Mouse (Mus musculus) forebrain, embryonic 10.5 days (tissue): ENCODE measurements around the gene Pygo1. TPM values are rescaled to one million over a fixed set of nuclear protein-coding genes. Genes with fewer than 3 reads are reported as not detected.

ENCODE experiments used
- DNase-seq: peaks from one replicate; pipeline ENCODE4 v3.0.0-alpha.2; 2017; ENCODE audit warnings: low spot score; ENCODE audit errors: extremely low spot score
- H3K27ac ChIP-seq: fragments of 300-500 bp; sonication (generic); 2 replicates; pipeline ENCODE4 v1.5.1; 2016; ENCODE audit warnings: mild to moderate bottlenecking
- H3K27me3 ChIP-seq: fragments of 300-500 bp; sonication (generic); 2 replicates; pipeline ENCODE4 v1.6.1; 2016; ENCODE audit warnings: mild to moderate bottlenecking; ENCODE audit not compliant: poor library complexity, severe bottlenecking
- H3K36me3 ChIP-seq: fragments of 300-500 bp; sonication (generic); replicated peaks from 2 replicates; pipeline ENCODE4 v1.6.1; 2016; ENCODE audit warnings: mild to moderate bottlenecking, moderate library complexity
- H3K4me1 ChIP-seq: fragments of 300-500 bp; sonication (generic); 2 replicates; pipeline ENCODE4 v1.6.1; 2016
- H3K4me3 ChIP-seq: fragments of 300-500 bp; sonication (generic); 2 replicates; pipeline ENCODE4 v1.5.1; 2016; ENCODE audit warnings: mild to moderate bottlenecking, moderate library complexity
- H3K9me3 ChIP-seq: fragments of 300-500 bp; sonication (generic); 2 replicates; pipeline ENCODE4 v1.6.1; 2016; ENCODE audit warnings: mild to moderate bottlenecking, moderate library complexity
- WGBS: fragments of 180-500 bp; shearing (Covaris S2); methylation state at CpG from one replicate; pipeline ENCODE4 v1.1.7; 2016; 5-methylcytosine and 5-hydroxymethylcytosine counted together
- polyA plus RNA-seq: library from polyadenylated mRNA; unstranded; fragments of >200 nt; fragmentation: Nextera tagmentation; extraction: Ambion mirVana; gene quantifications from 2 replicates; pipeline ENCODE4 v1.2.1, GENCODE M21; 2016

Gene Pygo1
- polyA plus RNA-seq, 1 experiment from 2014 or later, result 5.2 TPM

- H3K4me1 ChIP-seq, result no peaks in the 10 kb centered on the region; the same call in 1 of the 2 replicates
- 94% methylated on average over 6 of the region's 6 CpGs for WGBS
- H3K36me3 ChIP-seq, result peaks cover 54% of the 10 kb centered on the region
These were observed 30.6 kb upstream of the Pygo1 start for GRCm38 (mm10) chr9:72894796-72895352.

GRCm38 (mm10) chr9:72902057-72902456 is 23.4 kb upstream of the Pygo1 start:
- WGBS, result 92% methylated on average over 8 of the region's 8 CpGs
- Histone ChIP-seq H3K27me3 (no peaks in the 10 kb centered on the region), H3K27ac (no peak overlapping the region), H3K9me3 (no peaks in the 10 kb centered on the region), H3K4me3 (no peak overlapping the region), H3K4me1 (no peaks in the 10 kb centered on the region), H3K36me3 (peaks cover 57% of the 10 kb centered on the region)
- no peak for DNase-seq

More at GRCm38 (mm10) chr9:72894796-72895352, 30.6 kb upstream of the Pygo1 start:
- Histone ChIP-seq H3K27me3 (no peaks in the 10 kb centered on the region), H3K4me3 (no peak overlapping the region), H3K9me3 (no peaks in the 10 kb centered on the region; the same call in 1 of the 2 replicates), H3K27ac (no peak overlapping the region)
- DNase-seq, result no peak

- no peaks in the 10 kb centered on the region for H3K4me1 ChIP-seq
- peaks cover 62% of the 10 kb centered on the region for H3K36me3 ChIP-seq
- DNase-seq, result no peak
- WGBS, result 90% methylated on average over 5 of the region's 5 CpGs
- H3K4me3 ChIP-seq, result no peak overlapping the region
- H3K27ac ChIP-seq, result no peak overlapping the region
- no peaks in the 10 kb centered on the region for H3K9me3 ChIP-seq
- H3K27me3 ChIP-seq, result no peaks in the 10 kb centered on the region
These were observed 22.8 kb upstream of the Pygo1 start for GRCm38 (mm10) chr9:72902611-72903010.

GRCm38 (mm10) chr9:72906693-72907103 is 18.7 kb upstream of the Pygo1 start:
- no peak for DNase-seq
- H3K27me3 ChIP-seq, result no peaks in the 10 kb centered on the region
- no peak overlapping the region for H3K4me3 ChIP-seq
- 91% methylated on average over 6 of the region's 6 CpGs for WGBS
- no peak overlapping the region for H3K27ac ChIP-seq
- peaks cover 93% of the 10 kb centered on the region for H3K36me3 ChIP-seq
- no peaks in the 10 kb centered on the region for H3K4me1 ChIP-seq
- no peaks in the 10 kb centered on the region for H3K9me3 ChIP-seq

- peaks cover 90% of the 10 kb centered on the region for H3K36me3 ChIP-seq
These were observed 14.1 kb upstream of the Pygo1 start for GRCm38 (mm10) chr9:72911381-72911780.

GRCm38 (mm10) chr9:72913551-72913950 is 11.9 kb upstream of the Pygo1 start:
- Histone ChIP-seq H3K27ac (no peak overlapping the region), H3K4me1 (no peaks in the 10 kb centered on the region), H3K36me3 (peaks cover 74% of the 10 kb centered on the region), H3K9me3 (no peaks in the 10 kb centered on the region), H3K27me3 (no peaks in the 10 kb centered on the region), H3K4me3 (no peak overlapping the region)
- WGBS, result 91% methylated on average over 6 of the region's 6 CpGs
- DNase-seq, result no peak

More at GRCm38 (mm10) chr9:72911381-72911780, 14.1 kb upstream of the Pygo1 start:
- Histone ChIP-seq H3K27ac (no peak overlapping the region), H3K27me3 (no peaks in the 10 kb centered on the region), H3K4me3 (no peak overlapping the region), H3K4me1 (no peaks in the 10 kb centered on the region), H3K9me3 (no peaks in the 10 kb centered on the region)
- 89% methylated on average over 2 of the region's 2 CpGs for WGBS
- no peak for DNase-seq

- H3K36me3 ChIP-seq, result peaks cover 52% of the 10 kb centered on the region
- H3K9me3 ChIP-seq, result no peaks in the 10 kb centered on the region
- H3K4me3 ChIP-seq, result no peak overlapping the region
- H3K27me3 ChIP-seq, result no peaks in the 10 kb centered on the region
- no peaks in the 10 kb centered on the region for H3K4me1 ChIP-seq
- H3K27ac ChIP-seq, result no peak overlapping the region
- no peak for DNase-seq
- WGBS, result 84% methylated on average over 7 of the region's 7 CpGs
These were observed 9.7 kb upstream of the Pygo1 start for GRCm38 (mm10) chr9:72915728-72916127.

- DNase-seq, result no peak
- H3K36me3 ChIP-seq, result peaks cover 3% of the 10 kb centered on the region
- H3K27ac ChIP-seq, result no peak overlapping the region
- H3K4me1 ChIP-seq, result peaks cover 28% of the 10 kb centered on the region
- H3K27me3 ChIP-seq, result peaks cover 47% of the 10 kb centered on the region
- H3K4me3 ChIP-seq, result no peak overlapping the region
- 81% methylated on average over 3 of the region's 3 CpGs for WGBS
- no peaks in the 10 kb centered on the region for H3K9me3 ChIP-seq
These were observed 2.4 kb upstream of the Pygo1 start for GRCm38 (mm10) chr9:72923068-72923467.

GRCm38 (mm10) chr9:72925935-72926258 is 452 bp downstream of the Pygo1 start:
- peak overlapping the region; percentile 93 for H3K27ac ChIP-seq
- DNase-seq, result no peak
- H3K4me1 ChIP-seq, result peaks cover 30% of the 10 kb centered on the region
- peaks cover 47% of the 10 kb centered on the region for H3K27me3 ChIP-seq
- H3K4me3 ChIP-seq, result peak overlapping the region; percentile 80
- H3K9me3 ChIP-seq, result no peaks in the 10 kb centered on the region
- peaks cover 8% of the 10 kb centered on the region for H3K36me3 ChIP-seq
- 2% methylated on average over 20 of the region's 20 CpGs for WGBS

GRCm38 (mm10) chr9:72931166-72931790 is 5.8 kb downstream of the Pygo1 start:
- peaks cover 47% of the 10 kb centered on the region for H3K36me3 ChIP-seq
- peaks cover 19% of the 10 kb centered on the region for H3K27me3 ChIP-seq
- no peak for DNase-seq
- 84% methylated on average over 13 of the region's 13 CpGs for WGBS
- H3K9me3 ChIP-seq, result peaks cover 6% of the 10 kb centered on the region; the same call in 1 of the 2 replicates
- H3K4me1 ChIP-seq, result peaks cover 16% of the 10 kb centered on the region
- no peak overlapping the region for H3K4me3 ChIP-seq
- no peak overlapping the region for H3K27ac ChIP-seq

GRCm38 (mm10) chr9:72935309-72935708 is 9.9 kb downstream of the Pygo1 start:
- Histone ChIP-seq H3K9me3 (peaks cover 6% of the 10 kb centered on the region; the same call in 1 of the 2 replicates), H3K4me1 (no peaks in the 10 kb centered on the region), H3K27ac (no peak overlapping the region), H3K36me3 (peaks cover 43% of the 10 kb centered on the region), H3K4me3 (no peak overlapping the region), H3K27me3 (no peaks in the 10 kb centered on the region)
- DNase-seq, result no peak
- 90% methylated on average over 4 of the region's 4 CpGs for WGBS

GRCm38 (mm10) chr9:72936301-72936700 is 10.9 kb downstream of the Pygo1 start:
- Histone ChIP-seq H3K9me3 (peaks cover 6% of the 10 kb centered on the region; the same call in 1 of the 2 replicates), H3K36me3 (peaks cover 40% of the 10 kb centered on the region), H3K4me1 (no peaks in the 10 kb centered on the region), H3K4me3 (no peak overlapping the region), H3K27me3 (no peaks in the 10 kb centered on the region), H3K27ac (no peak overlapping the region)
- DNase-seq, result no peak
- WGBS, result 78% methylated on average over 2 of the region's 2 CpGs

GRCm38 (mm10) chr9:72943424-72943823 is 18.0 kb downstream of the Pygo1 start:
- DNase-seq, result no peak
- Histone ChIP-seq H3K4me1 (no peaks in the 10 kb centered on the region), H3K36me3 (peaks cover 55% of the 10 kb centered on the region), H3K27ac (no peak overlapping the region), H3K9me3 (peaks cover 9% of the 10 kb centered on the region), H3K4me3 (no peak overlapping the region), H3K27me3 (no peaks in the 10 kb centered on the region)
- WGBS, result 62% methylated on average over 3 of the region's 3 CpGs
